Mouse (Mus musculus) midbrain, embryonic 12.5 days (tissue): ENCODE results near the gene Methig1. TPM values are rescaled to one million over a fixed set of nuclear protein-coding genes. Genes with fewer than 3 reads are reported as not detected.
"Not testable (repeated sequence)": the region's sequence is repeated elsewhere in the genome, so short reads cannot be mapped to it uniquely, and the experiment has no call there.

Source experiments
- ATAC-seq: fragments of 200-750 bp; cut with Nextera tagmentation; 2 replicates; pipeline ENCODE4 v1.8.0; 2017; ENCODE audit warnings: low read depth, moderate TSS enrichment, moderate library complexity; ENCODE audit not compliant: low FRiP score
- H3K27ac ChIP-seq: fragments of 300-500 bp; sonication (generic); replicated peaks from 2 replicates; pipeline ENCODE4 v1.5.1; 2016; ENCODE audit warnings: mild to moderate bottlenecking
- H3K27me3 ChIP-seq: fragments of 300-500 bp; sonication (generic); 2 replicates; pipeline ENCODE4 v1.6.1; 2016; ENCODE audit warnings: mild to moderate bottlenecking
- H3K36me3 ChIP-seq: fragments of 300-500 bp; sonication (generic); 2 replicates; pipeline ENCODE4 v1.6.1; 2016
- H3K4me1 ChIP-seq: fragments of 300-500 bp; sonication (generic); 2 replicates; pipeline ENCODE4 v1.6.1; 2016
- H3K4me2 ChIP-seq: fragments of 300-500 bp; sonication (generic); replicated peaks from 2 replicates; pipeline ENCODE4 v1.6.1; 2016; ENCODE audit warnings: mild to moderate bottlenecking, moderate library complexity
- H3K4me3 ChIP-seq: fragments of 300-500 bp; sonication (generic); 2 replicates; pipeline ENCODE4 v1.5.1; 2016; ENCODE audit warnings: mild to moderate bottlenecking
- H3K9ac ChIP-seq: fragments of 300-500 bp; sonication (generic); replicated peaks from 2 replicates; pipeline ENCODE4 v1.6.1; 2016; ENCODE audit warnings: mild to moderate bottlenecking, moderate library complexity
- H3K9me3 ChIP-seq: fragments of 300-500 bp; sonication (generic); 2 replicates; pipeline ENCODE4 v1.6.1; 2016; ENCODE audit warnings: mild to moderate bottlenecking
- WGBS: fragments of 180-500 bp; shearing (Covaris S2); methylation state at CpG from one replicate; pipeline ENCODE4 v1.1.7; 2016; 5-methylcytosine and 5-hydroxymethylcytosine counted together
- polyA plus RNA-seq: library from polyadenylated mRNA; unstranded; fragments of >200 nt; fragmentation: Nextera tagmentation; extraction: Ambion mirVana; gene quantifications from 2 replicates; pipeline ENCODE4 v1.2.1, GENCODE M21; 2016

The Methig1 gene
- polyA plus RNA-seq, 1 experiment from 2014 or later, result not detected

DNA sequence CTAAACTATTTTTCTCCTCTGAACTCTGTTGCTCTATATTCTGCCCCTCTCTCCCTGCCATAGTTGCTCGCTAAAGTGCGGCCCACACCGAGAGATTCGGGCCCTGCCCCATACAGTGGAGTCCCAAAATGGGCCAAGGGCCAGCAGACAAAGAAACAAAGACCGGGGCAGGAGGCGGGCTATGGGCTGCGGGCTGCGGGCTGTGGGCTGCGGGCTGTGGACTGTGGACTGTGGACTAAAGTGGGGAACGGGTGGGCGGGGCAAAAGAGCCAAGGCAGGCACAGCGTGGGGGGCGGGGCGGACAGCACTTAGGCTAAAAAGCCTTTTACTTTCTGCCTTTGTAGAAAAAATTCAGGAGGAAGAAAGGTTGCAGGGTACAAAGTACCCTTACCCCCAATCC, 6.2 kb upstream of the Methig1 start:
- Histone ChIP-seq H3K4me3 (no peak overlapping the region), H3K36me3 (no peaks in the 10 kb centered on the region), H3K9me3 (no peaks in the 10 kb centered on the region), H3K4me2 (no peak overlapping the region), H3K4me1 (no peaks in the 10 kb centered on the region), H3K27me3 (no peaks in the 10 kb centered on the region), H3K9ac (no peak overlapping the region), H3K27ac (no peak overlapping the region)
- ATAC-seq, result no peak
- 77% methylated on average over 14 of the region's 14 CpGs for WGBS

DNA sequence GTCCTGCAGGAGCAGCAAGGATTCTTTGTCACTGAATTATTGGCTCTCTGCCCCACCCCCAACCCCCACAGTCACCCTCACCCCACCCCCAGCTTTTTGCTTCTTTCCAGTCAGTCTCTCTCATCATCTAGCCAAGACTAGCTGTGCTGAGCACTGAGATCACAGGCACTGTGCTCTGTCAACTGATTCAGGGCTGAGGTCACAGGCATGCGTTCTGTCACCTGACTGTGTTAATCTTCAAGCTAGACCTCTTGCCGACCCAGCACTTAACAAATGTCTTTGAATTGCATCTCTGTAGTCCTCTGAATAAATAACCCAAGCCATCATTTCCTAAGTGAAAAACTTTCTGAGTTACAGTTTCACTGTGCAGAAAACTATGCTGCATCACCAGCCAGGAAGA, 3.5 kb upstream of the Methig1 start:
- Histone ChIP-seq H3K9ac (no peak overlapping the region), H3K9me3 (no peaks in the 10 kb centered on the region), H3K36me3 (no peaks in the 10 kb centered on the region), H3K4me2 (no peak overlapping the region), H3K27ac (no peak overlapping the region), H3K4me1 (no peaks in the 10 kb centered on the region), H3K4me3 (no peak overlapping the region), H3K27me3 (no peaks in the 10 kb centered on the region)
- 56% methylated on average over 2 of the region's 2 CpGs for WGBS
- no peak for ATAC-seq

DNA sequence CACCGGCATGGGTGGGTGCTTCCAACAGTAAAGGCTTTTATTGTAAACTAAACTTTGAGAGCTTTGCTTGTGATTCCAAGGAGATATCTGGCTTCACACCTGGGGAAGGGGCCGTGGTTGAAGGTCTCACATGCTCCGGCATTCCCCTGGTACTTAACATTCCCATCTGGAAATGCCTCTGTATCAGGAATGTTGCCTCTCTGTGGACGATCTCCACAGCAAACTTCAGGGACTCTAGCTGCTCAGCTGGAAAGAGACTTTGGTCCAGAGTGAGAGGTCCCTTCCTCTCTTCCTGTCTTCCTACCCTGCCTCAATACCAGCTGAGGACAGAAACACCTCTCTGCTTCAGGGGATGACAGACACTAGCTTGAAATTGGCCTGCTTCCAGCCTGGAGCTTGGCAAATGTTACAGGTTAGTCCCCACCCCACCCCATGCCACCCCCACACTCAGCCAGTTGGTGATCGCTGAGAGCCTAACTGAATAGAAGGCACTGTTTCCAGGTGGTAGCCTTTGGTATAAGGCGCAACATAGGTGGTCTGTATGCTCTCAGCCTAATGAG, 1.4 kb upstream of the Methig1 start:
- Histone ChIP-seq H3K27ac (no peak overlapping the region), H3K27me3 (no peaks in the 10 kb centered on the region)
- WGBS, result 78% methylated on average over 6 of the region's 6 CpGs

DNA sequence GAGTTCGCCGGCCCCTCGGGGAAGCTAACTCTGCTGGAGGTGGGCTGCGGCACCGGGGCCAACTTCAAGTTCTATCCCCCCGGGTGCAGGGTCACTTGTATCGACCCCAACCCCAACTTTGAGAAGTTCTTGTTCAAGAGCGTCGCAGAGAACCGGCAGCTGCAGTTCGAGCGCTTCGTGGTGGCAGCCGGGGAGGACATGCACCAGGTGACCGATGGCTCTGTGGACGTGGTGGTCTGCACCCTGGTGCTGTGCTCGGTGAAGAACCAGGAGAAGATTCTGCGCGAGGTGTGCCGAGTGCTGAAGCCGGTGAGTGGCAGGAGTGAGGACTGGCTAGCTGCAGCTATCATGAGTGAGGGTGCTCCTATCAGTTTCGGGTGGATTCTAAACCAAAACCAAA, 450 bp downstream of the Methig1 start:
- H3K27me3 ChIP-seq, H3K4me1 ChIP-seq, H3K4me2 ChIP-seq, H3K4me3 ChIP-seq, ATAC-seq, H3K36me3 ChIP-seq, H3K27ac ChIP-seq, H3K9ac ChIP-seq, H3K9me3 ChIP-seq: not testable (repeated sequence)
- WGBS, result 91% methylated on average over 17 of the region's 22 CpGs

More for the DNA sequence above, 1.4 kb upstream of the Methig1 start:
- Histone ChIP-seq H3K4me3 (no peak overlapping the region), H3K9ac (no peak overlapping the region), H3K4me1 (no peaks in the 10 kb centered on the region), H3K36me3 (no peaks in the 10 kb centered on the region), H3K4me2 (no peak overlapping the region), H3K9me3 (no peaks in the 10 kb centered on the region)
- no peak for ATAC-seq

DNA sequence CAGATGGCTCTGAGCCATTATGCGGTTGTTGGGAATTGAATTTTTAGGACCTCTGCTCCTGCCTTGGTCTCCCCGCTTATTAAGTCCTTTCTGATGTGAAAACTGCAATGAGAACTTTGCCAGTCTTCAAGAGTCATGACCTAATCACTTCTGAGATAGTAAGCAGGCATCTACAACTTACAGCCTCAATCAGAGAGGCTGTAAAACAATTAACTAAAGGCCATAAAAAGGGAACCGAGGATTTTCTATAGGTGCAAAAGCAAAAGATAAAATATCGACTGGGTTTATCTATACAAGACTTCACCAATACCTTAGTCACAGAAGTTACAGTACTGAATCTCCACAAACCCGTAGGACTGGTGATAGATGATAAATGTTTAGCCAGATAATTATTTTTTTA, 2.9 kb downstream of the Methig1 start:
- Histone ChIP-seq H3K27ac (no peak overlapping the region), H3K36me3 (no peaks in the 10 kb centered on the region), H3K27me3 (no peaks in the 10 kb centered on the region), H3K4me2 (no peak overlapping the region), H3K4me1 (no peaks in the 10 kb centered on the region), H3K9ac (no peak overlapping the region), H3K9me3 (no peaks in the 10 kb centered on the region), H3K4me3 (no peak overlapping the region)
- ATAC-seq, result no peak
- 92% methylated on average over 5 of the region's 5 CpGs for WGBS

DNA sequence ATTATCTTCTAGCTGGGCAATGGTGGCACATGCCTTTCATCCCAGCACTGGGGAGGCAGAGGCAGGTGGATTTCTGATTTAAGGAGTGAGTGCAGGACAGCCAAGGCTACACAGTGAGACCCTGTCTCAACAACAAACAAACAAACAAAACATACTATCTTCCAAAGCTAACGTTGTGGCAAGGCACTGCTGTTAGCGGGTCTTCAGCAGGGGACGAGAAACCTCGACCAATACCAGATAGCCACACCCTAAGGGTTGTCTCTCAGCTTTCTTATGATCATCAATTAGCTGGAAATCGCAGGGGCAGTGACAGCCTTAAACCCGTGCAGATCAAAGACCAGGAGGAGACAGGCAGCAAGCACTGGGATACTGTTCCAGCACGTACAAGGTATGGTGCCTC, 11.3 kb downstream of the Methig1 start, which contains the start of gene Higd1c:
TSS of gene Higd1c (plus strand) at position 301 of the 400 bp plus-strand sequence.
- no peak within 1 kb of the TSS for H3K9ac ChIP-seq
- no peak within 1 kb of the TSS for H3K4me3 ChIP-seq
- no peak within 1 kb of the TSS for H3K27ac ChIP-seq
- WGBS, result 81% methylated on average over 7 of the region's 7 CpGs
- H3K36me3 ChIP-seq, result no peaks in the 10 kb centered on the region
- ATAC-seq, result no peak
- H3K27me3 ChIP-seq, result no peaks in the 10 kb centered on the region
- H3K4me2 ChIP-seq, result no peak within 1 kb of the TSS
- no peaks in the 10 kb centered on the region for H3K4me1 ChIP-seq
- no peaks in the 10 kb centered on the region for H3K9me3 ChIP-seq

DNA sequence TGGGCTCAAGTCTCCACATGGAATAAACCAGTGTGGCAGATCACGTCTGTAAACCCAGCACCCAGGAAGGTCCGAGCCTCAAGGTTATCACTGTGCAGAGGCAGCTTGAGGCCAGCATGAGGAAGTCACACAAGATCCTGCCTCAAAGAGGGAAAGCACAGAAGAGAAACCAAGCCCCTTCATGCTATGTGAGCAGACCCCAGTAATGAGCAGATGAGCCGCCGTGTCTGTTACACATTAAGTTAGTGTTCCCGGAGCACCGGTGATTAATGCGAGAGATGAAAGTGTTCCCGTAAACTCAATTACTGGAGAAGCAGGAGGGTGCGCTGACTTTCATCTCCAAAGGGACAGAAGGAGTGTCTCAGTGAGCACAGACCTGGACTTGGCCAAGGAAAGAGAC, 13.0 kb downstream of the Methig1 start:
- not testable (repeated sequence) for H3K27ac ChIP-seq, H3K36me3 ChIP-seq, H3K4me1 ChIP-seq, H3K9ac ChIP-seq, H3K27me3 ChIP-seq, ATAC-seq, H3K4me2 ChIP-seq, H3K4me3 ChIP-seq, H3K9me3 ChIP-seq
- WGBS, result 70% methylated on average over 9 of the region's 9 CpGs

DNA sequence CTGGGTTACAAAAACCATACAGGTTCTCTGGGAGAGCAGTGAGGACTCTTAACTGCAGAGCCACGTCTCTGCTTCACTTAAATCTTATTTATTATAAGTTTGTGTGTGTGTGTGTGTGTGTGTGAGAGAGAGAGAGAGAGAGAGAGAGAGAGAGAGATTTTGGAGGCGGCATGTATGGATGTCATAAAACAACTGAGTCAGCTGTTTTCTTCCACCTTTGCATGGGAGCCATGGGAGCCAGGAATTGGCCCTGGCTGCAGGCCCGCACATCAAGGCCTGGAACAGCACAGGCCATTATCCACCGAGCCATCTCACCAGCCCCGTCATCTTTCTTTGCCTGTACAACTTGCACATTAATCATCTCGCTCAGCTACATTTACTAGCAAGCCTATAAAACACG, 14.2 kb downstream of the Methig1 start:
- Histone ChIP-seq H3K36me3 (no peaks in the 10 kb centered on the region), H3K4me2 (no peak overlapping the region), H3K9ac (no peak overlapping the region), H3K9me3 (no peaks in the 10 kb centered on the region), H3K4me3 (no peak overlapping the region), H3K27me3 (no peaks in the 10 kb centered on the region), H3K27ac (no peak overlapping the region), H3K4me1 (no peaks in the 10 kb centered on the region)
- WGBS, result 85% methylated on average over 6 of the region's 7 CpGs
- ATAC-seq, result no peak

DNA sequence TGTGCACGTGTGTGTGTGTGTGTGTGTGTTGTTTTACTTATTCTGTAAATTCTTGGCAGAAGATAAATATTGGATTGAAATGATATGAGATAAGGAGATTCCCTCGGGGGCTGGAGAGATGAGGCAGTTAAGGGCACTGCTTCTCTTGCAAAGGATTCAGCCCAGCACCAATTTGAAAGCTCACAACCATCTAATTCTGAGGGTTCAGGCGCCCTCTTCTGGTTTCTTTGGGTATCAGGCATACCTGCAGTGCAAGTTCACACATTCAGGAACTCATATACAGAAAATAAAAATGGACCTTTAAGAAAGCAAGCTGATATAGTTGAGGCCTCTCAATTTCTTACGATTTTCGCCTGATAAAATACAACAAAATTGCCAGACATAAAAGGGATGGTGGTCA, 22.1 kb downstream of the Methig1 start:
- Histone ChIP-seq H3K9ac (no peak overlapping the region), H3K4me3 (no peak overlapping the region), H3K36me3 (no peaks in the 10 kb centered on the region), H3K27ac (no peak overlapping the region), H3K4me1 (no peaks in the 10 kb centered on the region), H3K27me3 (no peaks in the 10 kb centered on the region), H3K4me2 (no peak overlapping the region), H3K9me3 (no peaks in the 10 kb centered on the region)
- 37% methylated on average over 5 of the region's 5 CpGs for WGBS
- ATAC-seq, result no peak

DNA sequence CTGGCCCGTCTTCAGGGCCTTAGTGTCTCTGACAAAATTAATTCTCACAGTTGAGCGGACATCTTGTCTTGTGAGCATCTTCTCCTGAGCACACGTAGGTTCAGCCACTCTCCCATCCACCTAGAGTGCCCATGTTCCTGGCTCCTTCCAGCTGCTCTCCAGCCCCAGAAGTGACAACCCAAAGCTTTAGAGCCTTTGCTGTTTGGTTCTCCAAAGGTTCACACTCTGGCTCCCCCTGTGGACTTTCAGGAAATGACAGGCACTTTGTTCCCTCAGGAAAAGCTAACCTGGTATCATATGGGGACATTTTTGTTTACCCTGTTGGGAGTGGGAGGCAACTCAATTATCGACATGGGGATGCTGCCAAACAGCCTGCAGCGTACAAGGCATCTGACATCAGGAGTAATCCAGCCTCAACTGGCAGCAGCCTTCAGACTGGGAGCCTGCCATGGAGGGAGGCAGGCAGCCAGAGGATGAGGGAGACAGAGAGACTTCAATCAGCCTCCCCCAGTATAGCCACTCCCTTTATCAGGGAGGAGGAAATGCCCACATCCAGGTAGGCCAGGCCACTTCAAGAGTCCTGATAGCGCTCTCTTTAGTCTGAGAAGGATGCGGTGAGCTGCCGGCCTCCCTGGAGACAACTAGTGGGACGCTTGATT, 25.0 kb downstream of the Methig1 start:
- not testable (repeated sequence) for H3K4me3 ChIP-seq, H3K9ac ChIP-seq, H3K4me2 ChIP-seq, H3K9me3 ChIP-seq, H3K36me3 ChIP-seq, H3K27ac ChIP-seq, H3K4me1 ChIP-seq, ATAC-seq, H3K27me3 ChIP-seq
- WGBS, result 41% methylated on average over 4 of the region's 9 CpGs

DNA sequence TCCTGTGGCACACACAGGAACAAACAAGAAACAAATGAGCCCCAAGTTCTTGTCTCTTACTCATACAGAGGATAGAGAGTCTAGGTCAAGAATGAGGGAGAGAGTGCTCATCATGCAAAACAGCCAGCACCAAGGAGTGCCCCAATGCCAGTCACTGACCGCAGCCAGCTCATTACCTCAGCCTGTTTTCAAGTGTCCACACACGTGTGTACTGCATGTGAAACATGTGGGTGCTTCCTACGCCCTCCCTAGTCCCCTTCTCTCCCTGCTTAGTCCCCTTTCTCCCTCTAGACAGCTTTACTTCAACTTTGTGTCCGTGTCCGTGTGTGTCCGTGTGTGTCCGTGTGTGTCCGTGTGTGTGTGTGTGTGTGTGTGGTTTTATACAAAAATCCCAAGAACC, 26.7 kb downstream of the Methig1 start:
- H3K4me2 ChIP-seq, result no peak overlapping the region
- ATAC-seq, result no peak
- WGBS, result 87% methylated on average over 8 of the region's 8 CpGs
- H3K4me3 ChIP-seq, result no peak overlapping the region
- H3K9ac ChIP-seq, result no peak overlapping the region
- H3K36me3 ChIP-seq, result no peaks in the 10 kb centered on the region
- H3K27me3 ChIP-seq, result no peaks in the 10 kb centered on the region
- no peak overlapping the region for H3K27ac ChIP-seq
- H3K4me1 ChIP-seq, result no peaks in the 10 kb centered on the region
- H3K9me3 ChIP-seq, result no peaks in the 10 kb centered on the region

DNA sequence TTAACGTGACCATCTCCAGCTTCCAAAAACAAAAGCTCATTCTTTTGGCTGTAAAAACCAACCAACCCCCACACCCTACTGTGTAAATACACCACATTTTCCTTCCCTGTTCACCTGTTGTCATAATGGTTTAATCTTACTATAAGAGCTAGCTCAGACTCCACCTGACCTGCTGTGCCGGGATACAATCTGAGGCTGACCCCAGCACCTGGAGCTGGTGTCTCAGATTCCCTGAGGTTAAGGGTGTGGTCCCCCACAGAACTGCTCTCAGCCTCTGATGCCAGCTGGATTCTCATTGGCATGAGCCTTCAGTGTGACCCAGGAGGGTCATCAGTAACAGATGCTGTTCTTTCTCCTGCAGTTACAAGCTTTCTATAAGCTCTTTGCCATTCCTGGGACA, 27.2 kb downstream of the Methig1 start:
- Histone ChIP-seq H3K4me3 (no peak overlapping the region), H3K9ac (no peak overlapping the region), H3K36me3 (no peaks in the 10 kb centered on the region), H3K4me2 (no peak overlapping the region), H3K27me3 (no peaks in the 10 kb centered on the region), H3K27ac (no peak overlapping the region), H3K4me1 (no peaks in the 10 kb centered on the region), H3K9me3 (no peaks in the 10 kb centered on the region)
- ATAC-seq, result no peak
- 79% methylated on average over 2 of the region's 2 CpGs for WGBS

DNA sequence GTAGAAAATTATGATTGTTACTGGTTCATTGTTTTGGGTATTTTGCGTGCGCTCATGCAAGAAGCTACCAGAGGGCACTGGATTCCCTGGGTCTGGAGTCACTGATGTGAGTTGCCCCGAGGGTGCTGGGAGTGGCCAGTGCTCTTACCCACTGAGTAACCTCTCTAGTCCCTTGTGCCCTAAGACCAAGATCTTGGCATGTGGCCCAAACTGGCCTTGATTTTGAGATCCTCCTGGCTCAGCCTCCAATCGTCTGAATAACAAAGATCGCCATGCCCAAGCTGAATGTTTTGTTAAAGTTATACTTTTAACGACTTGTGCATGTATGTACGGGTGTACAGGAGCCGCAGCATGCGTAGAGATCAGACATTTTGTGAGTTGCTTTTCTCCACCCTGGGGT, 32.8 kb downstream of the Methig1 start:
- no peak overlapping the region for H3K27ac ChIP-seq
- H3K4me2 ChIP-seq, result no peak overlapping the region
- no peaks in the 10 kb centered on the region for H3K4me1 ChIP-seq
- H3K9ac ChIP-seq, result no peak overlapping the region
- WGBS, result 95% methylated on average over 9 of the region's 9 CpGs
- no peaks in the 10 kb centered on the region for H3K36me3 ChIP-seq
- no peak overlapping the region for H3K4me3 ChIP-seq
- no peak for ATAC-seq
- H3K27me3 ChIP-seq, result no peaks in the 10 kb centered on the region
- no peaks in the 10 kb centered on the region for H3K9me3 ChIP-seq
